Mouse (Mus musculus) embryonic stem cell, embryonic (primary cell): Measurements from ENCODE around the gene H2-D1.

ENCODE experiments used
- CTCF ChIA-PET, 4 experiments: fragments of 300-600 bp in 2 of 4; fragments of 350-600 bp in 2 of 4; sonication (Branson Sonifier 250); formaldehyde crosslinking; loops; one replicate each; lab custom pipeline; 2022; ENCODE audit warnings: inconsistent platforms in 2 of 4; lab: Charles Lee
- POLR2A ChIA-PET, 4 experiments: fragments of 300-600 bp in 2 of 4; fragments of 350-600 bp in 2 of 4; sonication (Branson Sonifier 250); formaldehyde crosslinking; loops; one replicate each; lab custom pipeline; 2022; ENCODE audit warnings: antibody characterized with exemption in 4 of 4, inconsistent platforms in 1 of 4; lab: Charles Lee

The H2-D1 gene

GRCm38 (mm10) chr17:35258492-35259478 lies 3.7 kb upstream of the H2-D1 start:
- ChIA-PET CTCF (interaction anchor here (0.5 to 5.6 kb wide), 43 partner anchors 8 to 1083 kb away, joined by 3 to 101 read pairs (median 6); partner anchors contain the start of genes Ddx39b (in 1 of the 4) and Tcf19 (in 1 of the 4)), POLR2A (interaction anchor here in 3 of 4 experiments (0.7 to 13.1 kb wide), 17 partner anchors 11 to 306 kb away, joined by 3 to 371 read pairs (median 4); partner anchors contain the start of genes Ddx39b (in 3 of the 3), D17H6S53E (in 1 of the 3) and Nfkbil1 (in 1 of the 3))

GRCm38 (mm10) chr17:35259621-35260020 lies 2.9 kb upstream of the H2-D1 start:
- POLR2A ChIA-PET, result interaction anchor here (0.7 to 13.1 kb wide), 6 partner anchors 10 to 134 kb away, joined by 3 to 371 read pairs (median 3); partner anchors contain the start of genes D17H6S53E (in 1 of the 4) and Ddx39b (in 1 of the 4)
- CTCF ChIA-PET, result interaction anchor here (0.5 to 5.4 kb wide), 12 partner anchors 8 to 93 kb away, joined by 3 to 48 read pairs (median 5); no protein-coding TSS in a partner anchor

- ChIA-PET POLR2A (no interaction called here), CTCF (no interaction called here)
Observed at GRCm38 (mm10) chr17:35261651-35262050, 879 bp upstream of the H2-D1 start.

- ChIA-PET POLR2A (no interaction called here), CTCF (interaction anchor here in 1 of 4 experiments (2.4 kb wide), 1 partner anchor 11 kb away, joined by 7 read pairs; no protein-coding TSS in a partner anchor)
Observed at GRCm38 (mm10) chr17:35263523-35263883, 973 bp downstream of the H2-D1 start.

- ChIA-PET CTCF (interaction anchor here (0.5 to 1.4 kb wide), 6 partner anchors 7 to 1273 kb away, joined by 3 to 5 read pairs (median 4); no protein-coding TSS in a partner anchor), POLR2A (interaction anchor here in 3 of 4 experiments (0.6 to 1.7 kb wide), 5 partner anchors 13 to 1272 kb away, joined by 3 to 5 read pairs (median 3); no protein-coding TSS in a partner anchor)
Observed at GRCm38 (mm10) chr17:35267399-35268086, 5.0 kb downstream of the H2-D1 start.

GRCm38 (mm10) chr17:35269653-35270347 lies 7.3 kb downstream of the H2-D1 start:
- CTCF ChIA-PET, result interaction anchor here (0.6 to 3.6 kb wide), 37 partner anchors 10 to 1307 kb away, joined by 3 to 28 read pairs (median 5); no protein-coding TSS in a partner anchor
- POLR2A ChIA-PET, result interaction anchor here (0.6 to 2.9 kb wide), 36 partner anchors 9 to 1297 kb away, joined by 3 to 26 read pairs (median 4); partner anchors contain the start of gene Ddx39b (in 2 of the 4)

GRCm38 (mm10) chr17:35272249-35272648 lies 9.7 kb downstream of the H2-D1 start:
- ChIA-PET POLR2A (interaction anchor here in 1 of 4 experiments (0.6 kb wide), 1 partner anchor 242 kb away, joined by 3 read pairs; no protein-coding TSS in a partner anchor), CTCF (interaction anchor here in 2 of 4 experiments (0.7 to 1.4 kb wide), 5 partner anchors 15 to 1302 kb away, joined by 3 to 13 read pairs (median 3); no protein-coding TSS in a partner anchor)

- ChIA-PET POLR2A (interaction anchor here (0.6 to 2.6 kb wide), 24 partner anchors 10 to 1319 kb away, joined by 3 to 14 read pairs (median 3); partner anchors contain the start of gene Ddx39b (in 2 of the 4)), CTCF (interaction anchor here (0.5 to 2.5 kb wide), 79 partner anchors 8 to 1628 kb away, joined by 3 to 63 read pairs (median 4); partner anchors contain the start of genes Ddx39b (in 2 of the 4), Nfkbil1 (in 1 of the 4) and Tnf (in 1 of the 4))
Observed at GRCm38 (mm10) chr17:35274770-35275169, 12.2 kb downstream of the H2-D1 start.

- CTCF ChIA-PET, result interaction anchor here in 3 of 4 experiments (0.5 to 2.5 kb wide), 14 partner anchors 18 to 246 kb away, joined by 3 to 17 read pairs (median 4); no protein-coding TSS in a partner anchor
- POLR2A ChIA-PET, result interaction anchor here in 3 of 4 experiments (0.6 to 1.6 kb wide), 14 partner anchors 18 to 324 kb away, joined by 3 to 5 read pairs (median 3); partner anchors contain the start of gene Ddx39b (in 1 of the 3)
Observed at GRCm38 (mm10) chr17:35276304-35276864, 13.9 kb downstream of the H2-D1 start.

- ChIA-PET POLR2A (interaction anchor here in 2 of 4 experiments (1.1 to 1.9 kb wide), 5 partner anchors 26 to 1322 kb away, joined by 3 to 9 read pairs (median 4); partner anchors contain the start of genes Rps18 (in 1 of the 2) and Vps52 (in 1 of the 2)), CTCF (interaction anchor here in 3 of 4 experiments (0.8 to 2.5 kb wide), 8 partner anchors 18 to 1317 kb away, joined by 3 to 17 read pairs (median 5); no protein-coding TSS in a partner anchor)
Observed at GRCm38 (mm10) chr17:35278049-35278448, 15.5 kb downstream of the H2-D1 start.

GRCm38 (mm10) chr17:35278957-35279688 lies 16.6 kb downstream of the H2-D1 start:
- POLR2A ChIA-PET, result interaction anchor here in 2 of 4 experiments (0.7 to 2.0 kb wide), 8 partner anchors 9 to 1323 kb away, joined by 3 to 9 read pairs (median 4); partner anchors contain the start of genes Atf6b (in 1 of the 2), Rps18 (in 1 of the 2) and Vps52 (in 1 of the 2)
- CTCF ChIA-PET, result interaction anchor here in 3 of 4 experiments (1.1 to 1.6 kb wide), 8 partner anchors 17 to 1318 kb away, joined by 3 to 14 read pairs (median 4); no protein-coding TSS in a partner anchor

- ChIA-PET POLR2A (interaction anchor here in 2 of 4 experiments (0.7 to 2.0 kb wide), 5 partner anchors 10 to 40 kb away, joined by 3 to 7 read pairs (median 3); no protein-coding TSS in a partner anchor), CTCF (interaction anchor here in 3 of 4 experiments (0.9 to 1.2 kb wide), 4 partner anchors 22 to 194 kb away, joined by 3 to 4 read pairs (median 3); no protein-coding TSS in a partner anchor)
Observed at GRCm38 (mm10) chr17:35280276-35280675, 17.7 kb downstream of the H2-D1 start.

GRCm38 (mm10) chr17:35285431-35285830 lies 22.9 kb downstream of the H2-D1 start:
- ChIA-PET CTCF (interaction anchor here in 2 of 4 experiments (1.0 to 2.4 kb wide), 4 partner anchors 11 to 16 kb away, joined by 5 to 10 read pairs (median 8); no protein-coding TSS in a partner anchor), POLR2A (interaction anchor here in 1 of 4 experiments (0.6 kb wide), 1 partner anchor 11 kb away, joined by 3 read pairs; no protein-coding TSS in a partner anchor)

- ChIA-PET POLR2A (interaction anchor here in 2 of 4 experiments (0.6 to 0.8 kb wide), 2 partner anchors 26 to 1293 kb away, joined by 3 read pairs; no protein-coding TSS in a partner anchor), CTCF (interaction anchor here (0.6 to 1.8 kb wide), 25 partner anchors 8 to 1323 kb away, joined by 3 to 14 read pairs (median 3); partner anchors contain the start of gene H2-K1 (in 1 of the 4))
Observed at GRCm38 (mm10) chr17:35295796-35296195, 33.3 kb downstream of the H2-D1 start.
